Mouse (Mus musculus): ENCODE data around the gene AI837181.
A peak's percentile ranks its signal among the peaks of the same experiment; 100 is the strongest.

AI837181 gene

GRCm38 (mm10) chr19:5447515-5448353, 22.8 kb downstream of the AI837181 start, which contains the start of gene Fosl1:
Fosl1 (plus strand) TSS chr19:5447547.
- peak in 1 of 2 experiments; percentile 60 for DNase-seq (ENCODE audit: low spot score in 2 of 2)

DNA sequence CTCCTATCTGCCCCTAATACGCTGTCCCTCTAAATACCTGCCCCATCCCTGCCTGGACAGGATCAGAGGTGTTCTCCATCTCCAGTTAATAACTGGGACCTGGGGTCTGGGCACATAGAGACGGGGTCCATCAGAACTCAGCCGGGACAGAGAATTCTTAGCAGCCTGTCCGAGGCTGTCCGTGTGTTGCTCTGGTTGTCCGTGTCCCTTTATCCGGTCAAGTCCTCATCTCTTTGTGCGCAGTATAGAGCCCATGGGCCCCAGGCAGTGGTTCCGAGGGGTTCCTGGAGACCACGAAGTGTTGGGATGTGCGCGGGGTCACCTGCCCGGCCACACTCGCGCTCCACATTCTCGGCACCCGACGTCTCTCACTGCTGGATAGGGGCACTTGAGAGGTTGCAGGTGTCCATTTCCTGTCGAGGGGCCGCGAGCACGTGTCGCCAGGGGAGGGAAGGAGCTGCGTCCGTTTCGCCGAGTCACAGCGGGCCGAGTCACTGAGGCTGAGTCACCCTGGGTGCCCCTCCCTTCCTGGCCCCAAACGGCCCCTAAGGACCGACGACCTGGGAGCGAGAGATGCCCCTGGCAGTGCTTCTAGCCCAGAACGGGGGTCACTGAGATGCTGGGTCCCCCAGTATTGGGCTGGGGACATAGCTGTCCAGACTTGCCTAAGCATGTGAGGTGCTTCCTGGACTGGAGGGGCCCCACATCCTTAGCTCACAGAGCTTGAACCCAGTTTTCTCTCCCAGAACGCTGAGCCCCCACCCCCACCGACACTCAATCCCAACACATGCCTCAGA, 23.6 kb downstream of the AI837181 start:
- DNase-seq (ENCODE audit: low spot score in 2 of 2), result no peak

DNA sequence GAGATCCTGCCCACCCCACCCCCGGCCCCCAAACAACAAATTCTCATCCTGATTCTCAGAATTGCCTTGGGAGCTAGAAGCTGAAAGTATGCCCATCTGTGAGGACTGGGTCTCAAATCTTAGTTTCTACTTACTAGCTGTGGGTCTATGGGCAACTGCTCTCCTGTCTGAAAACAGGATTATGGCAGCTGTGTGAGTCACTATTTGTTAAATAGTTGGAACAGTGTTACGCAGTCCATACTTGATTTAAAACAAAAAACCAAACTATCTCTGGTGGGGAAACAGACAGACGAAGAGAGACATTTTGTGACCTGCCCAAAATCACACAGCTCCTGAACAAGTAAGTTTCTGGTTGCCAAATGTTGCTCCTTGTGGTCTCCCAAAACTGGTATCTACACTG, 24.7 kb downstream of the AI837181 start:
- DNase-seq (ENCODE audit: low spot score in 2 of 2), result no peak

DNA sequence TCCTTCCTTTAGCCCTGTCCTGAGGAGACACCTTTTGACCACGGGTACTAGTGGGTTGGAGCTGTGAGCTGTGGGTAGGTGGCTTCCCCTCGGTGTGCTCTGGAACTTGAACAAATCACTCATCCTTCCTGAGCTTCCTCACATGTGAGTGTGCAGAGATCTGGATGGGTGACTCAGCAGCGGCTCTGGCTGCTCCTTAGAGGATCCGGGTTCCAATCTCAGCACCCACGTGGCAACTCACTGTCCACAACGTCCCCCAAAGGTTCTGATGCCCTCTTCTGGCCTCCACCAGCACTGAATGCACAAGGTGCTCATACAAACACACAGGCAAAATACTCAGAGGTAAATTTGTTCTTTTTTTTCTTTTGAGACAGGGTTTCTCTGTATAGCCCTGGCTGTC, 26.8 kb downstream of the AI837181 start:
- no peak for DNase-seq (ENCODE audit: low spot score in 2 of 2)

GRCm38 (mm10) chr19:5455037-5455436, 30.1 kb downstream of the AI837181 start:
- DNase-seq (ENCODE audit: low spot score in 2 of 2), result no peak

- DNase-seq (ENCODE audit: low spot score in 2 of 2), result no peak
These were observed 30.6 kb downstream of the AI837181 start for GRCm38 (mm10) chr19:5455568-5455967.

DNA sequence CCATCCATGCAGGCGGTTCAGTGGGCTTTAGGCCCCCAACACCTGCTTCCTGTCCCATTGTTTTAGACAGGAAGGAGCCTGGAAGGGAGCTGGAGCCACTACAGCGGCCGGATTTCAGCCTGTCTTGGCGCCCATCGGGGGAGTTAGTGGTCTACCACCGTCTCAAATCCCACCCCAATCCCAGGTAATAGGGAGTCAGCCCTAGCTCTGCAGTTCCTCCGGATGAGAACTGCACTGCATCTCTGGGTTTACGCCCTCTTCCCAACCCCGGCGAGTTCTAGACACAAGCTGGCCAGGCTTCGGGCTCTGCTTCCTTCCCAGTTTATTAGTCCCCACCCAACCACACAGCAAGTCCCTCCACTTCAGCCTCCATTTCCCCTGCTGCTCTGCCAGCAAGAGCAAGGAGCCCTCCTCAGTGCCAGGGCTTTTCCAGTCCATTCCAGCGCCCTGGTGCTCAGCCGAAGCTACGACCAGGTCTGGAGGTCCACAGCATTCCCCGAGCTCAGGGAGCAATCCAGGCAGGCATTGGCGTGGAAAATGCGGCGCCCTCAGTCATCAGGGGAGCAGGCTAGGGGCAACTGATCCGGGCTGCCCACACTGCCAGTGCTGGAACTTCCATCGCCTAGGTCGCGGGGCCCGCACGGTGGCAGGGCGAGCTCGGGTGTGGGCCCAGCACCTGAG, 31.4 kb downstream of the AI837181 start:
- DNase-seq (ENCODE audit: low spot score in 2 of 2), result no peak

DNA sequence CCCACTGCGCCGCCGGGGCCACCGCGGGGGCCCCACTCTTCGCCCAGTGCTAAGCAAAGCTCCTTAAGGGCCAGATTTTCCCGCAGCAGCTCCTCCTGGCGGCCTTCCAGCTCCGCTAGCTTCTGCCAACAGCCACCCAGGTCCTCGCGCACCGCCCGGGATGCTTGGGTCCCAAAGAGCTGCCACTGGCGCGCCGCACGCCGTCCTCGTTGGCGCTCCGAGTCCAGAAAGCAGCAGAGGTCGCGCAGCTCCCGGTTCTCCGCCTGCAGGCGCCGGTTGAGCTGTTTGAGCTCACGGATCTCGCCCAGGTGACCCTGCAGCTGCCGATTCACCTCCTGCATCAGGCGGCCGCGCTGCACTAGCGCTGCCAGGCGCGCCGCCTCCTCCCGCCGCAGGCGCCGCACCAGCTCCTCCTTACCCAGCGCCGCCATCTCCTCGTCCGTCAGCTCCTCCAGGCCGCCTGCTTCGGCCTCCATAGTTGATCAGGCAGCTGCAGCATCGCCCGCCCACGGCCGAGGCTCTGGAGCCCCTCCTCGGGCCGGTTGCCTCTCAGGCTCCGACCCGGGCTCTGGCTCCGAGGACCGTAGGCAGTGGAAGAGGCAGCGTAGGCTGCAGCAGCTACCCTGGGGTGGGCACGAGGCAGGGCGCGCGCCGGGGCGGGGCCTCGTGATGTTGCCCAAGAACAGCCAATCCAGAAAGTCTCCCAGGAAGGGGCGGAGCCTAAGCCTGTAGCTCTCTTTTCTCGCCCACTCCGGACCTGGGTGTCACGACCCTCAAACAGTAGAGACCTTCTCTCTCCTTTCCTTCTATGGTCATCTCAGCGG, 32.2 kb downstream of the AI837181 start:
- DNase-seq (ENCODE audit: low spot score in 2 of 2), result peak; percentile 96

GRCm38 (mm10) chr19:5457746-5458442, 33.0 kb downstream of the AI837181 start, which contains the start of gene Ccdc85b:
Ccdc85b (minus strand) TSS chr19:5457894.
- no peak for DNase-seq (ENCODE audit: low spot score in 2 of 2)

- no peak for DNase-seq (ENCODE audit: low spot score in 2 of 2)
These were observed 34.1 kb downstream of the AI837181 start for GRCm38 (mm10) chr19:5459019-5459418.

DNA sequence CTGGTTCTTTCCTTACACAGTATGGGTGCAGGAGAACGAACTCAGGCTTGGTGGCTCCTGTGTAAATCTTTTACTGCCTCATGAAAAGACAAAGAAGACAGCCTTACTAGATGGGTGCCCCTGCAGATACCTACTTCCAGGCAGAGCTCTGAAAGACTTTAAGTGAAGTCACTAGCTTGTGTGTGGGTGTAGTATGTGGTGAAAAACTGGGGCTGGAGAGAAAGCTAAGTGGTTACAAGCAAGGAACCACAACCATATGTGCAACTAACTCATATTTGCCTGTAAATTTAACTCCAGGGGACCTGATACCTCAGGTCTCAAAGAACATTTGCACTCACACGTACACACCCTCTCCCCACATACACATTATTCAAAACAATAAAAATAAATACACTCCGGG, 35.0 kb downstream of the AI837181 start:
- DNase-seq (ENCODE audit: low spot score in 2 of 2), result no peak

- peak; percentile 73 to 79 for DNase-seq (ENCODE audit: low spot score in 2 of 2)
These were observed 35.5 kb downstream of the AI837181 start, which contains the start of gene Fibp for GRCm38 (mm10) chr19:5460465-5460911. Fibp (plus strand) TSS chr19:5460615.

DNA sequence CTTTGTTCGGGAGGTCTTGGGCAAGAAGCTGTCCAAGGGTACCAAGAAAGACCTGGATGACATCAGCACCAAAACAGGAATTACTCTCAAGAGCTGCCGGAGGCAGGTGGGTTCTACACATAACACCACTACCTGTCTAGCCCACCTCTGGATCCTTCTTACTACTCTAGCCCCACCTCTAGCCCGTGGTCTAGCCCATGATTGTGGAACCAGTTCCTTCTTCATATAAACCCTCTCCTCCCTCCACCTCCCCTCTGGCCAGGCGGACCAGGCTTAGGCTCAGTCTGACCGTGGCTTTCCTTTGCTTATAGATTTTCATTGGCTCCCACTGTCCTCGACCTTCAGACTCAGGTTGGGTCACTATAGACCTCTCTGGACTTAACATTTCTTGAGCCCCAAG, 36.5 kb downstream of the AI837181 start:
- no peak for DNase-seq (ENCODE audit: low spot score in 2 of 2)

- no peak for DNase-seq (ENCODE audit: low spot score in 2 of 2)
These were observed 38.3 kb downstream of the AI837181 start for GRCm38 (mm10) chr19:5463212-5463611.

DNA sequence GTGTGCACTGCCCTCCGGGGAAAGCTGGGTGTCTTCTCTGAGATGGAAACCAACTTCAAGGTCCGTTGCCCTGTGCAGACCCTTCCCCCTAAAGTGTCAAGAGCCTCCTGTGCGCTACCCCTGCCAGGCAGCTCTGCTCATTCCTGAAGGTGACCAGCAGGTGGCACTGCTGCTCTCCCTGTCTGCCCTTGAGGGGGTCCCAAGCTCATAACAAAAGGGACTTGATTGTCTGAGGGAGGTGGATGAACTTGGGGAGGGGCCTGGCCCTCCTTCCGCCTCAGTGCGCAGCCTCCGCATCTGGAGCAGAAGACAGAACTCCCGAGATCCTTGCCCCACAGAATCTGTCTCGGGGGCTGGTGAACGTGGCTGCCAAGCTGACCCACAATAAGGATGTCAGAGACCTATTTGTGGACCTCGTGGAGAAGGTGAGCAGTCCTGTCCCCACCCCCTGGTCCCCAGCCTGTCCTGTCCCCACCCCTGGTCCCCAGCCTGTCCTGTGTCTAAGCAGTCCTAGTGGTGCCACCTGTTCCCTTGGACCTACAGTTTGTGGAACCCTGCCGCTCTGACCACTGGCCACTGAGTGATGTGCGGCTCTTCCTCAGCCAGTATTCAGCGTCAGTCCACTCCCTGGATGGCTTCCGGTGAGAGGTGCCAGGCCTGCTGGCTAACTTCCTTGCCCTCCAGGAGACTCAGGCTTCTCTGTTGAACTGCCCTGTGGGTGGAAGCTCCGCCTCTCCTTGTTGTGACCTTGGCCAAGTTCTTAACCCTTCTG, 39.0 kb downstream of the AI837181 start:
- DNase-seq (ENCODE audit: low spot score in 2 of 2), result no peak

- no peak for DNase-seq (ENCODE audit: low spot score in 2 of 2)
These were observed 40.1 kb downstream of the AI837181 start for GRCm38 (mm10) chr19:5465037-5465436.

- DNase-seq (ENCODE audit: low spot score in 2 of 2), result no peak
These were observed 42.1 kb downstream of the AI837181 start for GRCm38 (mm10) chr19:5466916-5467500.

DNA sequence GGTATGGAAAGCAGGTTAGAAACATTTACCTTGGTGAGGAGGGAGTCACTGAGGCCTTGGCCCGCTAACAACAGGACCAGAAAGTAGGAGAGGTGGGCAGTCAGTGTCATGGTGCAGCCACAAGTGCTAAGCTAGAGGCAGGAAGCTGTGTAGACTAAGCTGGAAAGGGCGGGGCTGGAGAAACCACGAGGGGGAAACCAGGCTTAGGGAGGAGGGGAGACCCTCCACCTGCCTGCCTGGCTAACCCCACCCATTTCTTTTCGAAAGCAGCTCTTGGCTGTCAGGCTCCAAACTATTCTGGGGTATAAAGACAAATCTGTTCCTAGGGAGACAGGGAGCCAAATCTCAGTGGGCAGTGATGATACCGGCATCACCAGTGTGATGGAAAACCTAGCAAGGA, 43.4 kb downstream of the AI837181 start, which contains the start of gene Ctsw:
Ctsw (minus strand) TSS at position 134 of the 400 bp plus-strand sequence.
- no peak for DNase-seq (ENCODE audit: low spot score in 2 of 2)

DNA sequence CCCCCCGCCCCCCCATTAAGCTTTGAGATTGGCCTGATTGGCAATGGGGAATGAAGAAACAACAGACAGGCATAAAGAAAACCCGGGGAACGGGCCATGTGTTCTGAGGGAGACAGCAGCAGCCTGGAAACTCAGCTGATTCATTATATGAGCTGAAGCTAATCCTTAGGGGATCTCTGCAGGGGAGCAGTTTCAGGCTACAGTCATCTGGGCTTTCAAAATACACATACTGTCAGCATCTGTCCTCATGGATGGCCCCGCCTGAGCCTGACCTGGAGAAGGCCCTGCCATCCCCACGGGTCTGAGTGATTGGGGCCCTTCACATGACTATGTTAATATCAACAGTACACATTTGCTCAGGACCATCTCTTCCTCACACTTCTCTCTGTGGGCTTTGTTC, 46.9 kb downstream of the AI837181 start:
- DNase-seq (ENCODE audit: low spot score in 2 of 2), result no peak
